Mouse (Mus musculus) heart, embryonic 15.5 days (tissue): ENCODE data around the gene Plcl2. TPM values are rescaled to one million over a fixed set of nuclear protein-coding genes. Genes with fewer than 3 reads are reported as not detected.

Experiments used
- ATAC-seq: fragments of 200-750 bp; cut with Nextera tagmentation; replicated peaks from 2 replicates; pipeline ENCODE4 v1.8.0; 2017; ENCODE audit warnings: low read depth, moderate TSS enrichment; ENCODE audit not compliant: insufficient number of reproducible peaks, insufficient read depth, low FRiP score
- H3K27ac ChIP-seq: fragments of 300-500 bp; sonication (generic); 2 replicates; pipeline ENCODE4 v1.5.1; 2015; ENCODE audit warnings: mild to moderate bottlenecking, inconsistent platforms
- H3K27me3 ChIP-seq: fragments of 300-500 bp; sonication (generic); 2 replicates; pipeline ENCODE4 v1.6.1; 2015; ENCODE audit warnings: inconsistent platforms
- H3K36me3 ChIP-seq: fragments of 300-500 bp; sonication (generic); 2 replicates; pipeline ENCODE4 v1.6.1; 2015; ENCODE audit warnings: mild to moderate bottlenecking, inconsistent platforms
- H3K4me1 ChIP-seq: fragments of 300-500 bp; sonication (generic); replicated peaks from 2 replicates; pipeline ENCODE4 v1.6.1; 2015; ENCODE audit warnings: inconsistent platforms
- H3K4me2 ChIP-seq: fragments of 300-500 bp; sonication (generic); 2 replicates; pipeline ENCODE4 v1.6.1; 2015; ENCODE audit warnings: inconsistent platforms, mild to moderate bottlenecking, moderate library complexity
- H3K4me3 ChIP-seq: fragments of 300-500 bp; sonication (generic); 2 replicates; pipeline ENCODE4 v1.5.1; 2015; ENCODE audit warnings: mild to moderate bottlenecking, inconsistent platforms
- H3K9ac ChIP-seq: fragments of 300-500 bp; sonication (generic); 2 replicates; pipeline ENCODE4 v1.6.1; 2015; ENCODE audit warnings: mild to moderate bottlenecking, inconsistent platforms
- H3K9me3 ChIP-seq: fragments of 300-500 bp; sonication (generic); replicated peaks from 2 replicates; pipeline ENCODE4 v1.6.1; 2016; ENCODE audit warnings: inconsistent platforms
- WGBS: fragments of 180-500 bp; shearing (Covaris S2); methylation state at CpG from one replicate; pipeline ENCODE4 v1.1.7; 2015; ENCODE audit warnings: mixed read lengths; 5-methylcytosine and 5-hydroxymethylcytosine counted together
- polyA plus RNA-seq: library from polyadenylated mRNA; unstranded; fragments of >200 nt; fragmentation: Nextera tagmentation; extraction: Ambion mirVana; gene quantifications from 2 replicates; pipeline ENCODE4 v1.2.1, GENCODE M21; 2015

The Plcl2 gene
- polyA plus RNA-seq = 2.9 and 3.6 TPM in 2 replicates

DNA sequence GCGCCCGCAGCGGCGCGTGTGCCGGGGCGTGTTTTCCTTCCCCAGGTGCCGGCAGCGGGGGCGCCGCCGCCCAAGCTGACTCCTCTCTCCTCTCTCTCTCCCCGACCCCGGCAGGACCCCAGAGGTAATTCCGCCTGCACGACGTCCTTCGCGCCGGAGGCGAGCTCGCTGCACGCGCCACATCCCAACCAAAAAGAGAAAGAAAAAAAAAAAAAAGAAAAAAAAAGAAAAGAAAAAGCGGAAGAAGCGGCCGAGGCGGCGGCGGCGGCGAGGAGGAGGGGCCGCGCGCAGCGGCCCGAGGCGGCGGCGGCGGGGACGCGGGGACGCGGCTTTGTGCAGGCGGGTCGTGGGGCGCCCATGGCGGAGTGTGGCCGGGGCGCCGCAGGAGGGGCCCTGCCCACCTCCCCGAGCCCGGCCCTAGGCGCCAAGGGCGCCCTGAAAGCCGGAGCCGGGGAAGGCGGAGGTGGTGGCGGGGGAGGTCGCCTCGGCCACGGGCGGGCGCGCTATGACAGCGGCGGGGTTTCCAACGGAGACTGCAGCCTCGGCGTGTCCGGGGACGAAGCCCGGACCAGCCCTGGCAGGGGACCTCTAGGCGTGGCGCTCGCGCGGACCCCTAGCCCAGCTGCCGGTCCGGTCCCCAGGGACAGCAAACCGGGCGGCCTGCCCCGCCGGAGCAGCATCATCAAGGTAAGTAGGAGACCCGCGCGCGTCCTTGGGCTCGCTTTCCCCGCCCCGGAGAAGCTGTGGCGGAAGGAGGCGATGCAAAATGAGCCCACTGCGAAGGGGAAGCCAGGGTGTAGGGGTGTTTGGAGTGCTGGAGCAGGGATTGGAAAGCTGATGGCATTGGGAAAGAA, at the start of gene Plcl2:
TSS of gene Plcl2 (plus strand) at position 153 of the 854 bp plus-strand sequence.
- Histone ChIP-seq H3K9ac (peak within 1 kb of the TSS; percentile 79), H3K4me1 (peaks cover 10% of the 10 kb centered on the region), H3K4me3 (peak within 1 kb of the TSS; percentile 88), H3K9me3 (no peaks in the 10 kb centered on the region), H3K27me3 (no peaks in the 10 kb centered on the region), H3K27ac (peak within 1 kb of the TSS; percentile 87), H3K36me3 (no peaks in the 10 kb centered on the region), H3K4me2 (peak within 1 kb of the TSS; percentile 75)
- peak; percentile 44 for ATAC-seq
- under 1% methylated on average over 78 of the region's 95 CpGs for WGBS

DNA sequence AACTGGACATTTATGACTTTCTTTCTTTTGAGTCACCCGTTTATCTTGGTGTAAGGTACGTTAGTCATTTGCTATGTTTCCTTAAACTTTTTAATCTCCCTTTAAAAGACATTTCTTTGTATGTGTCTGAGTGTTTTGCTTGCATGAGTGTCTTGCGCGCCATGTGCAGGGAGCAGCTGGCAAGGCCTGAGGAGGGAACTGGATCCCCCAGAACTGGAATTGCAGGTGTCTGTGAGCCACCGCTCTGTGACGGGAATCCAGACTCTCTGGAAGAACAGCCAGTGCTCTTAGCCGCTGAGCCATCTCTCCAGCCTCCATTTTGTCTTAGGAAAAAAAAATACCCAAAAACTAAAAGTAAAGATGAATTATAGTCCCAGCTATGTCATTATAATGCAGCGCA, 48.9 kb upstream of the Plcl2 start:
- peaks cover 2% of the 10 kb centered on the region; the same call in 1 of the 2 replicates for H3K4me1 ChIP-seq
- no peaks in the 10 kb centered on the region for H3K36me3 ChIP-seq
- no peak overlapping the region for H3K4me2 ChIP-seq
- H3K27me3 ChIP-seq = no peaks in the 10 kb centered on the region
- no peak overlapping the region for H3K27ac ChIP-seq
- no peak overlapping the region for H3K4me3 ChIP-seq
- H3K9ac ChIP-seq = no peak overlapping the region
- WGBS = 85% methylated on average over 8 of the region's 8 CpGs
- ATAC-seq = no peak
- no peaks in the 10 kb centered on the region for H3K9me3 ChIP-seq

DNA sequence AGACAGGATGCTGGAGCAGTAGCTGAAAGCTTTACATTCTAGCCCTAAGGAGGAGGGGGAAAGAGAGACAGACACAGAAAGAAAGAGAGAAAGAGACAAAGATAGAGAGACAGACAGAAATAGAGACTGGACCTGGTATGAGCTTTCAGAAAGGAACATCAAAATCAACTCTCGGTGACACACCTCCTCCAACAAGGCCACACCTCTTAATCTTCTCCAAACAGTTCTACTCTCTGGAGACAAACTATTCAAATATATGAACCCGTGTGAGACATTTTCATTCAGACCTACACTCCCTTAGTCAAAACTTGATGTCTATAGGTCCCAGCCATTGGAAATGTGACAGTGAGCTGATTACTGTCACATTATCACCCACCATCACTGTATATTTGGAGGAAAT, 41.8 kb upstream of the Plcl2 start:
- no peak overlapping the region for H3K27ac ChIP-seq
- H3K4me1 ChIP-seq = peaks cover 11% of the 10 kb centered on the region
- WGBS = 86% methylated on average over 2 of the region's 2 CpGs

DNA sequence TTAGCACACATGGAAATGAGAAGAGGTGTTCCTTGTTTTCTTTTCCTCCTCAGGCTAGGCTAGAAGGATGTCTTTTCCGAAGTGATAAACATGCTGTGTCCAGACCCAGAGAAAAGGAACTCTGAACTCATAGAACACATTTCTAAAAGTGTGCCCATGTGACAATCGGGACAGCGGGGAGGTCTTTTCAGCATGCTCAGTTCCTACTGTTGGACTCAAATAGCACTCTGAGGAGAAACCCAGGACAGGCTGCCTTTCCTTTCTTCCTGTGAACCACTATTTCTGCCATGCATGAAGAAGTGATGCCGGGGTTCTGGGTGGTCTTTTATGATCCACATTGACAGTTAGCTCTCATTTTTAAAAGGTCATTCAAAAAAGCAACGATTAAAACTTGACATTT, 40.1 kb upstream of the Plcl2 start:
- no peak overlapping the region for H3K27ac ChIP-seq
- H3K36me3 ChIP-seq = no peaks in the 10 kb centered on the region
- no peak overlapping the region for H3K4me2 ChIP-seq
- peaks cover 11% of the 10 kb centered on the region for H3K4me1 ChIP-seq
- ATAC-seq = no peak
- WGBS = 71% methylated on average over 5 of the region's 5 CpGs
- H3K9me3 ChIP-seq = no peaks in the 10 kb centered on the region
- no peaks in the 10 kb centered on the region for H3K27me3 ChIP-seq
- H3K4me3 ChIP-seq = no peak overlapping the region
- H3K9ac ChIP-seq = no peak overlapping the region

More for the DNA sequence above, 41.8 kb upstream of the Plcl2 start:
- Histone ChIP-seq H3K4me2 (no peak overlapping the region), H3K4me3 (no peak overlapping the region), H3K27me3 (no peaks in the 10 kb centered on the region), H3K36me3 (no peaks in the 10 kb centered on the region), H3K9ac (no peak overlapping the region), H3K9me3 (no peaks in the 10 kb centered on the region)
- no peak for ATAC-seq

DNA sequence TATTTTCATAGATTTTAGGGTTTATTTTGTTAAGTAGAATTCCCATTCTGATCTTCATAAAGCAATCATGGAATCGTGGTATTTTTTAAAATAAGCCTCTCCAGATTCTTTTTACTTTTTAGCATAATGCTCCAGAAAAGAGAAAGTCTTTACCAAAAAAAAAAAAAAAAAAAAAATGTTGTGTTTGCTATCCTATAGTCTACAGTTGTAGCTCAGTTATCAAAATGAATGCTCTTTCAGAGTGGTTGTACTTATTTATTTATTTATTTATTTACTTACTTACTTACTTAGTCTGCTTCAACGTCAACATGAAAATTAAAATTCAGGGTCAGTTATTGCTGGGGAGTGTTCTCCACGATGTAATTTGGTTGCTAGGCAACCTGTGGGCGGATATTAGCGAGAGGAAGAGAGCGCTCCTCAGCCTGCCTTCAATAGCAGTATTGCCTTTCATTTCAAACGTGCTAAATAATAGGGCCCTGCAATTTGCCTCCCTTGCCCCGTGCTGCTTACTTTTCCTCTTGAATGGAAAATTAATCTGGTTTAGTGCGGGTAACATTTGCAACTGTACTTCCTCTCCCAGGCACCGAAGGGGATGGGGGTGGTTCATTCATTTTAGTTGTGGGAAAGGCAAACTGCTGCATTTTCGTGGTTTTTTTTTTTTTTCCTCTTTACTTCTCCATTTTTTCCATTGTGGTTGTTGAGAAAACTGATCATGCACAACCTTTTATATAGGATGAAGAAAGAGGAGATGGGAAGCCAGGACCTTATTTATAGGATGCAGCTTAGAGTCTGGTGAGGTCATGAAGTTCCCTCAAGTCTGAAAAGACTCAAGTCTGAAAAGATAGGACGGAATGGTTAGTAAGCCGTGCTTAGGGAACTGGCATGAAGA, 39.4 kb upstream of the Plcl2 start:
- peak overlapping the region; percentile 79 for H3K27ac ChIP-seq
- H3K4me2 ChIP-seq = peak overlapping the region; percentile 54
- H3K36me3 ChIP-seq = no peaks in the 10 kb centered on the region
- H3K9me3 ChIP-seq = no peaks in the 10 kb centered on the region
- 43% methylated on average over 13 of the region's 13 CpGs for WGBS
- H3K9ac ChIP-seq = no peak overlapping the region
- ATAC-seq = no peak
- H3K27me3 ChIP-seq = no peaks in the 10 kb centered on the region
- peak overlapping the region; percentile 13 for H3K4me3 ChIP-seq
- H3K4me1 ChIP-seq = peaks cover 11% of the 10 kb centered on the region

DNA sequence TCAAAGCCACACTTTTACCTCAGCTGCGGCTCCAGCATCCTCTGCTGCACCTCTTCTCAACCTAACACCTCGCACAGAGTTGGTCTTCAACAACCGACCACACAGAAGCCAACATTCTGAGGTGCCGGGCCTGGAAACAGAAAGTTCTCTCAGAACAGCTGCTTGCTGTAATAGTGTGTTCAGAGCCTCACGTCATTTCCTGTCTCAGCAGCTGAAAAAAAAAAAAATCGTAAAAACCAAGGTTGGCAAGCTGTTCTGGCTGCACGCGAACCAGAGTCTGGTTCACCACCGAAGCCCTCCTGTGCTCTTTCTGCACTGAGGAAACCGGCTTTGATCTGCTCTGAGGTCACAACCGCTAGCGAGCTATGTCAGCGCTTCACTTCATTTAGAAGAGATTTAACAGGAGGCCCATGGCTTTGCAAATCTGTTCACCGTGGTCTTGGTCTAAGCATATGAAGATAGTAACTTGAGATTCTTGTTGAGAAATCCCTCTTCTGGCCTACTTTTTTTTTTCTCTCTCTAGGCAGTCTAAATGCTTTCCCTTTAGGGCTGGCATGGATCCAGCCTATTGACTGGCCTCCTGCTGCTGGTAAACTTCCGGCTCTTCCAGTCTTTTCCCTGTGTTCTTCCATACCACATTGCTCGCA, 38.6 kb upstream of the Plcl2 start:
- peak; percentile 62; the same call in 1 of the 2 replicates for ATAC-seq
- 22% methylated on average over 16 of the region's 16 CpGs for WGBS
- peaks cover 11% of the 10 kb centered on the region for H3K4me1 ChIP-seq

DNA sequence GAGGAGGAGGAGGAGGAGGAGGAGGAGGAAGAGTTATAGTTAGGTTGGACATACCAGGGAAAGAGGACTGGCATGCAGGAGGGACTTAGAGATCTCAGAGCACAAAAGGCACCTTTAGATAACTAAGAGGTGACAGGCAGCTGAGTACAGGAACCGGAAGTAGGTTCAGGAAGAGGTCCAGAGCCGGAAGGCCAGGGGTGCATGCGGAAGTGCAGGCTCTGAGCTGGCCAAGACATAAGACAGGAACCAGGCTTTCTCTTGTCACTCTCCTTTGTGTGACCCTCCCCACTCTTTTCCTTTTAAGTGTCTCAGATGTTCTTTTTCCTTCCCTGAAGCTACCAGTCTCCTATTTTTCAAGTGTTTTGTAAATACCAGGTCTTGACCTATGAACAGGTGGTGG, 38.0 kb upstream of the Plcl2 start:
- Histone ChIP-seq H3K27me3 (no peaks in the 10 kb centered on the region), H3K4me3 (no peak overlapping the region), H3K4me1 (peaks cover 11% of the 10 kb centered on the region), H3K9me3 (no peaks in the 10 kb centered on the region), H3K36me3 (no peaks in the 10 kb centered on the region), H3K27ac (no peak overlapping the region), H3K9ac (no peak overlapping the region), H3K4me2 (no peak overlapping the region)
- 31% methylated on average over 3 of the region's 3 CpGs for WGBS
- ATAC-seq = no peak

More for the DNA sequence above, 38.6 kb upstream of the Plcl2 start:
- Histone ChIP-seq H3K4me2 (peak overlapping the region; percentile 54), H3K27ac (peak overlapping the region; percentile 79), H3K9ac (no peak overlapping the region), H3K4me3 (peak overlapping the region; percentile 13), H3K36me3 (no peaks in the 10 kb centered on the region), H3K27me3 (no peaks in the 10 kb centered on the region), H3K9me3 (no peaks in the 10 kb centered on the region)

DNA sequence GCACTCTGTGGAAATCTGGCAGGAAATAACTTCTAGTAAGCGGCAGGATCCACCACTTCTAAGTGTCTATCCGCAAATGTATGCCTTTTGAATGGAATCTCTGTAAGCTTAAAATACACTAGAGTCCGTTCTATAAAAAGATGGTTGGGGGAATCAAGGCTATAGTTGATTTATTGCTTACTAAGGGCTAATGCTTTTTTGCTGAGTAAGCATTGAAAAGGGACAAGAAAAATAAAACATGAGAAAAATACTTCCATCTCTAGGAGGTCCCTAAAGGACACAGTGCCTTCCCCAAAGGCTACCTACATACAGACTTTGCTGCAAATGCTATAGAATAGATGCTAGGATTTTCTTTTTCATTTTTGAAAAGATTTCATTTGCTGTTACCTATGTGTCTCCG, 31.9 kb upstream of the Plcl2 start:
- Histone ChIP-seq H3K9me3 (no peaks in the 10 kb centered on the region), H3K27ac (no peak overlapping the region), H3K4me1 (no peaks in the 10 kb centered on the region), H3K9ac (no peak overlapping the region), H3K27me3 (no peaks in the 10 kb centered on the region), H3K4me2 (no peak overlapping the region), H3K4me3 (no peak overlapping the region), H3K36me3 (no peaks in the 10 kb centered on the region)
- ATAC-seq = no peak
- WGBS = 76% methylated on average over 4 of the region's 4 CpGs

DNA sequence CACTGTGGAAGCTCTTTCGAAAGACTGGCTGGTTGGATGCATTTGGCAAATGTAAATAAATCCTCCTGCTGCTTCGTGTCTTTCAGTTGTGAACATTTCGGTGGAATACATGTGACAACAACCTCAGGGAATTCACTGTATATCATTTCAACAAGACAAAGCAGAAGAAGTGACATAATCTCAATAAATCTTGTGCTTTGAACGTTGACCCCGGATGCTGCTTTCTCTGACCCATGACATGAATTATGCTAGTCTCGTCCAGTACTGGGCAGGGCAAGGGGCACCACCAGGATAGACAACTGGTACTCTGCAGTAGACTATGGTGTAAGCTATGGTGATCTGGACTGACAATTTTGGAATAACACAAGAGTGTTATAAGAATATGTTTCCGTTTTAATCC, 28.3 kb upstream of the Plcl2 start:
- Histone ChIP-seq H3K4me2 (no peak overlapping the region), H3K9me3 (no peaks in the 10 kb centered on the region), H3K4me3 (no peak overlapping the region), H3K27me3 (no peaks in the 10 kb centered on the region), H3K27ac (no peak overlapping the region), H3K36me3 (no peaks in the 10 kb centered on the region), H3K9ac (no peak overlapping the region), H3K4me1 (peaks cover 8% of the 10 kb centered on the region)
- no peak for ATAC-seq
- WGBS = 79% methylated on average over 7 of the region's 7 CpGs

DNA sequence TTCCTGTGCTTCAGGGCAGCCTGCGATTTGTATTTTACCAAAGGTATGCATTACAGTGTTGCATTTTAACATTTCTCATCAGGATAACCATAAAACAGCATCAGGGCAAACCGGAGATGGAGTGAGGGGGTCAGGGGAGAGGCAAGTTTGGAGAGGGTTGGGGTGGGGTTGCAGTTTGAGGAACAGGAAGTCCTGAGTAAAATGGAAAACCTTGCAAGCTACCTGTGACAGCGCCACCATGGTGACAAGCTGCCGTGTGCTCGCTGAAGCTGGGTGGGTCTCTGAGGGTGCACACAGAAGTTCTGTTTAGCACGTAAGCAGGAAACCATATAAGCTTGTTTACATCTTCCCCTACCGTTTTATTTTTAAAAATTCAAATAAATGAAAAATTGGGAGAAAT, 25.5 kb upstream of the Plcl2 start:
- Histone ChIP-seq H3K9me3 (no peaks in the 10 kb centered on the region), H3K36me3 (no peaks in the 10 kb centered on the region), H3K4me3 (no peak overlapping the region), H3K27me3 (no peaks in the 10 kb centered on the region), H3K27ac (no peak overlapping the region), H3K9ac (no peak overlapping the region), H3K4me2 (no peak overlapping the region), H3K4me1 (peaks cover 29% of the 10 kb centered on the region)
- no peak for ATAC-seq
- 79% methylated on average over 7 of the region's 7 CpGs for WGBS

DNA sequence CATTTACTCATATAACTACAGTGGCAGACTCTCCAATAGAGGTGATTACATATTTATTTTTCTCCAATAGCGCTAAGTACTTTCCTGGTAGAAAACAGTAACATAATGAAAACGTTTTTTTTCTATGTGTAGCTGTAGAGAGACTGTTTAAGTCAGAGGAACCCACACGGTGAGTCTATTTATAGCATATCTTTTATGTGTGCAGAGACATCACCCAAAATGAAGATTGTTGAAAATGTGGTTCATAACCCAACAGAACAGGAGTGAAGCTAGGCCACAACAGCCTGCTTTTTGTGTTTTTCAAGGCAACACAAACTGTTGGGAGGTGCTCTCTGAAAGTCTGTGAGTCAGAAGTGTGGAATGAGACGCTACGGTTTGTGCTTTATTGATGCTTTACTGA, 24.2 kb upstream of the Plcl2 start:
- Histone ChIP-seq H3K9me3 (no peaks in the 10 kb centered on the region), H3K27ac (peak overlapping the region; percentile 37; the same call in 1 of the 2 replicates), H3K4me1 (peaks cover 29% of the 10 kb centered on the region), H3K4me3 (no peak overlapping the region), H3K4me2 (no peak overlapping the region), H3K9ac (no peak overlapping the region), H3K27me3 (no peaks in the 10 kb centered on the region), H3K36me3 (no peaks in the 10 kb centered on the region)
- ATAC-seq = no peak
- 50% methylated on average over 5 of the region's 5 CpGs for WGBS
